ENCODE assay signal across 8 mouse cellular contexts in the genomic region with DNA sequence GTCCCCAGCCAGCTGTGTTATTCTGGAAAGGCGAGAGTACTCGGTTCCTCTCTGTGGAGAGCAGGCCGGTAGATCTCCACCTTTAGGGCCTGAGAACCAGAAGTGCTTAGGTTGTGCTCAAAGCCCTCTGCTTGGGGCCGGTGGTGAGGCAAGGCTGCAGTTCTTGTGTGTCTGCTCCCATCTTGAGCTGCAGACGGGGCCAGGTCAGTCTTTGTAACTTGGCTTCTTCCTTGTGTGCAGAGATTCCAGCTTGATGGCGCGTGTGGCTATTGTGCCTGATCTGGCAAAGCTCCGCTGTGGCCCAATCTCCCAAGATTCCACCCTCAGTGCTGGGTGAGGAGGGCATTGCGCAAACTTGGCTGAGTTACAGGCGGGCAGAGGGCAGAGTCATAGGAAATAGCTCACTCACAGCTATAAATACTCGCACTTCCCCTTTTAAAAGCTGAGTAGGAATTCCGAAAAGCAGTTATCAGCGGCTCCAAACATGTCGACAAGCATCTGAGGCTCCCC. TPM values are rescaled to one million over a fixed set of nuclear protein-coding genes. Genes with fewer than 3 reads are reported as not detected.
DNase-seq lines count a peak whose midpoint lies in the region; ATAC-seq and TF ChIP-seq lines count a peak whose summit lies in the region.

No protein-coding gene starts in this region.

- intact Hi-C loops in gastrocnemius, adult 2 months (cut with DNase I) = no loop called here

- peak; percentile 89 for ATAC-seq in intestine, embryonic 16.5 days
- peak; percentile 75 for ATAC-seq in lung, embryonic 14.5 days (ENCODE audit: insufficient read depth)
- no peak for ATAC-seq in midbrain, embryonic 15.5 days (replicated peaks)

- H3K4me3 ChIP-seq in gastrocnemius, adult 2 months = peak overlapping the region; percentile 49
- H3K4me3 ChIP-seq in intestine, embryonic 16.5 days (ENCODE audit: low read length) = no peak overlapping the region
- H3K4me3 ChIP-seq in lung, embryonic 14.5 days (ENCODE audit: low read depth, low read length) = no peak overlapping the region
- H3K4me3 ChIP-seq in midbrain, embryonic 15.5 days = no peak overlapping the region

- H3K4me2 ChIP-seq in intestine, embryonic 16.5 days (ENCODE audit: low read depth, low read length) = peak overlapping the region; percentile 22; the same call in 1 of the 2 replicates
- H3K4me2 ChIP-seq in lung, embryonic 14.5 days = peak overlapping the region; percentile 36; the same call in 1 of the 2 replicates
- no peak overlapping the region for H3K4me2 ChIP-seq in midbrain, embryonic 15.5 days

- no peak for TF ChIP-seq CTCF in gastrocnemius, adult 2 months (IDR thresholded peaks at IDR 0.05)
- no peak for TF ChIP-seq CTCF in lung, embryonic 14.5 days (IDR thresholded peaks at IDR 0.05; ENCODE audit: low read depth)

- H3K27me3 ChIP-seq in intestine, embryonic 16.5 days (replicated peaks; ENCODE audit: control insufficient read depth, insufficient read depth, low read length) = no peaks in the 10 kb centered on the region
- H3K27me3 ChIP-seq in lung, embryonic 14.5 days (ENCODE audit: insufficient read depth, low read length) = no peaks in the 10 kb centered on the region
- no peaks in the 10 kb centered on the region for H3K27me3 ChIP-seq in splenic B cell, adult 2 months (ENCODE audit: control insufficient read depth, insufficient read depth, low read length, poor library complexity, severe bottlenecking)
- H3K27me3 ChIP-seq in midbrain, embryonic 15.5 days (replicated peaks) = no peaks in the 10 kb centered on the region

- no peaks in the 10 kb centered on the region for H3K9me3 ChIP-seq in intestine, embryonic 16.5 days (ENCODE audit: control insufficient read depth, low read length)
- H3K9me3 ChIP-seq in lung, embryonic 14.5 days (ENCODE audit: low read depth, low read length) = no peaks in the 10 kb centered on the region
- no peaks in the 10 kb centered on the region for H3K9me3 ChIP-seq in midbrain, embryonic 15.5 days

- 0 out of 2 replicates have a peak, but pooled peaks cover 4% of the 10 kb centered on the region for H3K4me1 ChIP-seq in intestine, embryonic 16.5 days (ENCODE audit: control insufficient read depth, insufficient read depth, low read length)
- peaks cover 6% of the 10 kb centered on the region; the same call in 1 of the 2 replicates for H3K4me1 ChIP-seq in lung, embryonic 14.5 days (ENCODE audit: insufficient read depth)
- H3K4me1 ChIP-seq in midbrain, embryonic 15.5 days = no peaks in the 10 kb centered on the region

- peak overlapping the region; percentile 87 for H3K27ac ChIP-seq in gastrocnemius, adult 2 months
- peak overlapping the region; percentile 23; the same call in 1 of the 2 replicates for H3K27ac ChIP-seq in intestine, embryonic 16.5 days (ENCODE audit: low read length)
- H3K27ac ChIP-seq in lung, embryonic 14.5 days (ENCODE audit: low read depth) = peak overlapping the region; percentile 72; the same call in 1 of the 2 replicates
- no peak overlapping the region for H3K27ac ChIP-seq in midbrain, embryonic 15.5 days

- peak; percentile 54 to 75 for DNase-seq in urinary bladder, adult 18-20 months (ENCODE audit: low spot score in 2 of 2)
- DNase-seq in urinary bladder, postnatal 10 days (ENCODE audit: low spot score) = no peak
- DNase-seq in gastrocnemius, adult 2 months = peak; percentile 92
- peak; percentile 83 for DNase-seq in lung, embryonic 14.5 days
- peak; percentile 60 for DNase-seq in splenic B cell, adult 2 months (ENCODE audit: low read depth, low spot score)
- DNase-seq in thymus, postnatal 10 days (ENCODE audit: low spot score in 2 of 2) = no peak

- 55% methylated on average over 14 of the region's 14 CpGs for WGBS in intestine, embryonic 16.5 days
- 26% methylated on average over 14 of the region's 14 CpGs for WGBS in lung, embryonic 14.5 days
- WGBS in midbrain, embryonic 15.5 days = 74% methylated on average over 14 of the region's 14 CpGs

- no peaks in the 10 kb centered on the region for H3K36me3 ChIP-seq in intestine, embryonic 16.5 days (ENCODE audit: control insufficient read depth, insufficient read depth, low read length)
- no peaks in the 10 kb centered on the region for H3K36me3 ChIP-seq in lung, embryonic 14.5 days (ENCODE audit: insufficient read depth)
- peaks cover 10% of the 10 kb centered on the region for H3K36me3 ChIP-seq in splenic B cell, adult 2 months (ENCODE audit: control insufficient read depth, insufficient read depth, low read length, poor library complexity, severe bottlenecking)
- H3K36me3 ChIP-seq in midbrain, embryonic 15.5 days (replicated peaks) = no peaks in the 10 kb centered on the region

- H3K9ac ChIP-seq in intestine, embryonic 16.5 days (ENCODE audit: low read depth, low read length) = no peak overlapping the region
- no peak overlapping the region for H3K9ac ChIP-seq in lung, embryonic 14.5 days
- H3K9ac ChIP-seq in midbrain, embryonic 15.5 days = no peak overlapping the region

RNA-seq across cellular contexts. Expression of a gene that starts 9.4 kb away (rescaled TPM):
- under 1 TPM in 1 of 2 experiments, not detected in 1; 0.08 TPM for total RNA-seq in gastrocnemius, adult 2 months (2021)
- polyA plus RNA-seq in intestine, embryonic 16.5 days (2015; fragmentation: Nextera tagmentation; extraction: Ambion mirVana) = 0.67 and 0.78 TPM in 2 replicates
- 0.18 TPM in 2 replicates for polyA plus RNA-seq in lung, embryonic 14.5 days (2014; fragmentation: Nextera tagmentation; extraction: Ambion mirVana)
- 0.11 and 0.31 TPM in 2 replicates for polyA plus RNA-seq in midbrain, embryonic 15.5 days (2015; fragmentation: Nextera tagmentation; extraction: Ambion mirVana)

RNA-seq across cellular contexts. Expression of a gene that starts 48.9 kb away (rescaled TPM):
- 10 to 100 TPM; 11.9 to 13.8 TPM for total RNA-seq in gastrocnemius, adult 2 months (2021)
- 24.9 and 28.1 TPM in 2 replicates for polyA plus RNA-seq in intestine, embryonic 16.5 days (2015; fragmentation: Nextera tagmentation; extraction: Ambion mirVana)
- 39.0 and 41.3 TPM in 2 replicates for polyA plus RNA-seq in lung, embryonic 14.5 days (2014; fragmentation: Nextera tagmentation; extraction: Ambion mirVana)
- 50.6 and 53.3 TPM in 2 replicates for polyA plus RNA-seq in midbrain, embryonic 15.5 days (2015; fragmentation: Nextera tagmentation; extraction: Ambion mirVana)

RNA-seq across cellular contexts. Expression of a gene that starts 49.0 kb away (rescaled TPM):
- 100 to 1,000 TPM in 1 of 2 experiments, 10 to 100 TPM in 1; 97.7 to 111 TPM for total RNA-seq in gastrocnemius, adult 2 months (2021)
- 70.3 and 71.2 TPM in 2 replicates for polyA plus RNA-seq in intestine, embryonic 16.5 days (2015; fragmentation: Nextera tagmentation; extraction: Ambion mirVana)
- polyA plus RNA-seq in lung, embryonic 14.5 days (2014; fragmentation: Nextera tagmentation; extraction: Ambion mirVana) = 75.8 and 77.7 TPM in 2 replicates
- polyA plus RNA-seq in midbrain, embryonic 15.5 days (2015; fragmentation: Nextera tagmentation; extraction: Ambion mirVana) = 44.4 and 48.4 TPM in 2 replicates

Comparison
In these comparisons a context has a peak if more than half of its experiments do, and no peak if none do; other contexts are left out.
1. DNase-seq: peak in urinary bladder, adult 18-20 months (2 of 2), gastrocnemius, adult 2 months (single experiment), lung, embryonic 14.5 days (single experiment) and splenic B cell, adult 2 months (single experiment); none in urinary bladder, postnatal 10 days (single experiment) and thymus, postnatal 10 days (0 of 2).